Mouse (Mus musculus): Measurements from ENCODE around the gene Suz12.

GRCm38 (mm10) chr11:79961346-79962124, 31.4 kb upstream of the Suz12 start:
- TF ChIP-seq CTCF (IDR thresholded peaks at IDR 0.05; ENCODE audit: borderline replicate concordance, insufficient read depth, low read depth, low read length) (no peak), POLR2A (IDR thresholded peaks at IDR 0.05; ENCODE audit: borderline replicate concordance, insufficient read depth, low read length) (no peak)
